Mouse (Mus musculus) adrenal gland, postnatal 14 days (tissue): ENCODE measurements around the gene Endou. TPM values are rescaled to one million over a fixed set of nuclear protein-coding genes. Genes with fewer than 3 reads are reported as not detected.
A peak's percentile ranks its signal among the peaks of the same experiment; 100 is the strongest.
"Not testable (repeated sequence)": the region's sequence is repeated elsewhere in the genome, so short reads cannot be mapped to it uniquely, and the experiment has no call there.

Experiments
- DNase-seq: peaks from one replicate; pipeline ENCODE4 v3.0.0; 2021; ENCODE audit warnings: mixed read lengths
- total RNA-seq: library from RNA; stranded (reverse); gene quantifications from 2 replicates; pipeline ENCODE4 v1.2.3, GENCODE M21; 2021

Endou gene
- total RNA-seq, 1 experiment from 2014 or later: 1.1 TPM

DNA sequence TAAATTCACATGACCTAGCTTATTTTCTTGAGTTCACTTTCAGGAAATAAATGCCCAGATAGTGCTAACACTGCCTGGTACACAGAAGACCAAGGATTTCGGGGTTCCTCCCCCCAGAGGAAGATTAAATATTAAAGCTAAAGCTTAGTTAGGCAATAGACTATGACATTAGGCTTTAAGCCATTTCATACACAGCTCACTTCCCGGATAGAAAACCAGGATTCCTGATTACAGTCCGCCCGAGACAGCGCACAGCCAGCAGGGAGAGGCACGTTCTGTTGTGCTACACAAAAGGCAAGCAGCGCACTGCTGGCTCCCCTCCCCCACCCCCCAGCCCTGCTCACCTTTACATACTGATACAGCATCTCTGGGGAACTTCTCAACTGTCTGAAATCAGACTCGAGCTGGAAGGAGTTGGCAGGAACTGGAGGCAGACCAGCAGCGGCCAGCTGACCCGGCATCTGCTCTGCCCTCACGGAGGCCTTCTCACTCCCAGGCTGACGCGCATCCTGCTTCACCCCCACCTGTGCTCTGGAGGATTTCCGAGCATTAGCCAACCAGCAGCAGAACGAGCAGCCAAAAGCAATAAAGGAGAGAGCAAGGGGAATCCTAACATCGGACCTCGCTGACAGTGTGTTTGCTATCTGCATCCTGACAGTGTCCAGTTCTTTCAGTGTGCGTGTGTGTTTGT lies 51.0 kb downstream of the Endou start:
- DNase-seq: no peak

DNA sequence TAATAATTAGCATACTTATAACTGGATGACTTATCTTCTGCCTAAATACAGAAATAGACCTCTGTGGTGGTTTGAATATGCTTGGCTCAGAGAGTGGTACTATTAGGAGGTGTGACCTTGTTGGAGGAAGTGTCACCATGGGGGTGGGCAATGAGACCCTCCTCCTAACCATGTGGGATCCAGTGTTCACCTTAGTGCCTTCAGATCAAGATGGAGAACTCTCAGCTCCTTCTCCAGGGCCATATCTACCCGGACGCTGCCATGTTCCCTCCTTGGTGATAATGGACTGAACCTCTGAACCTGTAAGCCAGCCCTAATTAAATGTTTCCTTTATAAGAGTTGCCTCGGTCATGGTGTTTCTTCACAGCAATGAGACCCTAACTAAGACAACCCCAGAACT lies 53.8 kb downstream of the Endou start:
- no peak for DNase-seq

DNA sequence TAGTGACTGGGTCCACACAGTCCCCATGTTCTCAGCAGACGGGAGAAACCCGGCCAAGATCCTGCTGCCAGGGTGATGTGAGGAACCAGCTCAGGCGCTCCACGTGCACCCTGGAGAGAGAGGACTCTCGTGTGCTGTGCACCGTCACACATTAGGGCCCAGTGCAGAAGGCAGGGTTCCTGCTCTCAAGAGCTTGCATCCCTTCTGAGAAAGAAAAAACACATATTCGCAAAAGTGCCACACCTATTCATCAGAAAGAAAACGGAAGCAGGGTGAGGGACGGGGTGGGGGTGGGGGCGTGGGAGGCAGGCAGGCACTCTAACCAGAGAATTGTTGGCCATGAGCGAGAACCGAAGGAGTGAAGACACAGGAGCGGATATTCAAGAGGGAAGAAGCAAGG lies 55.2 kb downstream of the Endou start:
- DNase-seq: no peak

DNA sequence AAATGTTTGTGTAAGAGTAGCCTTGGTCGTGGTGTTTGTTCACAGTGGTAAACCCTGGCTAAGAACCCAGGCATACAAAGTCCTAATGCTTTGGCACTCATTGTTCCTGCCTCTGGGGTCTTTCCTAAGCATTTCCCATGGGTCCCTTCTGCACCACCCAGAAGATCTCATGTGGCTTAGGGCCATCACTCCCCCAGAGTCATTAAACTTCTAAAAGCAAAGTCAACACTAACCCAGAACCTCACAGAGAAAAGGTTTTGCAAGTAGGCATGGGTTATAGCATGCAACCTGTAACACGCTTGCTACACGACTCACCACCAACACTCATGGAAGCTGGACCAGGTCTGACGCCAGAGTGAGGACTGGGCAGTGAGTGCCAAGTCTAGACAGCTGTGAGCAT lies 56.7 kb downstream of the Endou start:
- no peak for DNase-seq

DNA sequence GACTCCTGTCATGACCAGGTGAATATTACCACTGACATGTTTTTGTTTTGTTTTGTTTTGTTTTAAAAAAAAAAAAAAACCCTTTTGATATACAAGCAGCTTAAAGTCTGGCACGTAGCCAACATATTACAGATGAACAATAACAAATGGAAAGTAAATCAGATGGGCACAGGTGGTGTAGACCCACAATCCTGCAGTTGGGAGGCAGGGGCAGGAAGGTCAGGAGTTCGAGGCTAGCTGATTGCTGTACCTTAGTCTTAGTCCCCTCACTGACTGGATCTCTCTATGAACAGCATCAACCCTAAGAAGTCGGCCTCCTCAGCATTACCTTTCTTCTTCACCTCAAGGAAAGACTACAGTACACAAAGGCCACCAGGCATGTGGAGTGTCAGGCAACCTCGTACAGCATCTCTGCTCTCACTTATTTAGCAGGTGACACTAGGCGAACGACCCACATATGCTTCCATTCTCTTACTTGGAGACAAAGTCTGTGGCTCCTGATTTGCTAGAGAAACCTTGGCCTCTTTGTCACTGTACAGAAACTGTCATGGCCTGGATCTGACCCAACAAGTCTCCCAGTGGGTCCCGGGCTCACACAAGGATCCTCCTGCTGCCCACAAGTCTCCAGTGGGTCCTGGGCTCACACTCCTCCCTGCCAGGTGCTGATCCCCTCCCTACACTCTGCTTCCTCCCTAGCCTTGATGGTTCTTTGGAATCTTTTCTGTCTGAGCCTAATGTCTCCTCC lies 57.7 kb downstream of the Endou start:
- no peak for DNase-seq

DNA sequence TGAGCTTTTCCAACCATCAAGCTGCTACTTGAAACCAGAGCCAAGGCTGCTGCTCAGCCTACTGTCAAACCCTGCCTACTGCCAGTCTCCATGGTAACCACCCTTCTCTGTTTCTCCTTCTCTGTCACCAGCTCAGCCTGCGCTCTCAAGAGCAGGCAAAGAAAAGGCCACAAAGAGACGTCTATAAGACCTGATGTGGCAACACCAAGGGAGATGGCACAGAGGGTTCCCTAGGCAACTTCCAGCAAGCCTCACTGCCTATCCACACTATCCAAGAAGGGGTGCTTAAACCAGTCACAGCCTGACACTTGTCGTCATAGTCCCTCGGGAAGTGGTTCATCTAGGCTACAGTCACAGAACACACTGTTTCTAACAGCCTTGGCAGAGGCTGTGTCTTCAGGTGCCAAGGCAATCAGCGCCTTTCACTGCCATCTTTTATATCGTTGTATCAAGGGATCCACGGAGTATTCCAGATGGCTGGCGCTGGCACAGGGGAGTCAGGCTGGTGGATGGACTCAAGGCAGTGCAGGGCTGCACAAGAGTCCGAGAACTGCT lies 58.9 kb downstream of the Endou start:
- DNase-seq: peak; percentile 52

DNA sequence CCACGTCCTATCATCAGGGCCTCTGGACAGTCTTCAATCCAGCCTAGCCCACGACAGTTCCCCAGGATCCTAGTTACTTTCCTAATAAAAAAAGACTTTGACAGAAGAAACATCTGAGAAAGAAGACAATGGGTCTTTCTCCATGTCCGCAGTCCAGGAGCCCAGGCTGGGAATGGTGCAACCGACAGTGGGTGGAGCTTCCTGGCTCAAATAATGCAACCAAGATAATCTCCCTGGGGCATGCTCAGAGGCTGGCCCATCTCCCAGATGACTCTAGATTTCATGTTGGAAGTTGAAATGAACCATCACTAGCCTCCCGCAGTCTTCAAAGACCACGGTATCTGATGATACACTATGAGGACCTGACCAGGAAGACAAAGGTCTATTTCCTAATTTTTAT lies 60.6 kb downstream of the Endou start:
- DNase-seq: peak; percentile 41

DNA sequence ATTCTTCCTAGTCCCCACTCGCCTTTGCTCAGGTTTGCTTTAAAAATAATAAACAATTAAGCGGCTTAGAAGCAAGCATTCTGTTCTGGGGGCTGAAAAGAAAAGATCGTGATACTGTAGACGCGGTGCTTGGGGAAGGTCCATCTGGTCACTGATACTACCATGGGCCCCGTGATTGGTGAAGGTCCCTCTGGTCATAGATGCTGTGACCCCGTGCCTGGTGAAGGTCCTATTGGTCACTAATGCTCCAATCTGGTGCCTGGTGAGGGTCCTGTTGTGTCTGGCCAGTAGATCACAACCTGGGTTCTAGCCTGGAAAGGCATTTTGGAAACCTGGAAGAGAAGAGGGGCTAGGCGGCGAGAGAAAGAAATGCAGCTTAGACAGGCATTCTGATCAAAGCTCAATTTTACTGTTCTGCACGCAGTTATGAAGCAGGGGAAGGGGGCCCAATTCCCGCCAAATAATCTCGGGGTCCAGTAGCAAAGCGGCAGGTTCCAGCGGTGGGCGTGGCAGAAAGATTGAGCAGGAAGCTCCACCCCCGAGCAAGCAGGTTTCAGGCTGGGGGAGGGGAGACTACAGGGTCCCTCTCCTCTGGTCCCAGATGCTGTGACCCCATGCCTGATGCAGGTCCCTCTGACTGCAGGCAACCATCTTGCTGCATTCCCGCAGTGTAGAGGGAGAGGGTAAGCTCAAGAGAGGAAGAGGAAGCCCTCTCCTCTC lies 62.8 kb downstream of the Endou start:
- not testable (repeated sequence) for DNase-seq

DNA sequence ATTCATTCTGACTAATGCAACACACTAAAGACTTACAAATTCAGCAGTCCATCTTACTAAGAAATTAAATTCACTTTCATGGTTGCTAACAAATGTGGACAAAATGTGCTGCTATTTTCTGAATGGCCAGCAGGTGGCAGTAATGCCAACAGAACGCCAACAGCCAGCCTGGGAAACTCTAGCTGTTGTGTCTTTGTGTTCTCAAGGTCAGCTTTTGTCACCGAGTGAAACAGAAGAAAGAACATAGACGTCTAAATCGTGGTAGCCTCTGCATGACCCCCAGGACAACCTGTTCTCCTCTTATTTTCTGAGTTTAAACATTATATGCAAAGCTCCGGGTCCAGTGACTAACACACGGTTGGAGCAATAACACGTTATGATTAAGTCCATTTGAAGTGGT lies 63.7 kb downstream of the Endou start:
- peak; percentile 81 for DNase-seq

DNA sequence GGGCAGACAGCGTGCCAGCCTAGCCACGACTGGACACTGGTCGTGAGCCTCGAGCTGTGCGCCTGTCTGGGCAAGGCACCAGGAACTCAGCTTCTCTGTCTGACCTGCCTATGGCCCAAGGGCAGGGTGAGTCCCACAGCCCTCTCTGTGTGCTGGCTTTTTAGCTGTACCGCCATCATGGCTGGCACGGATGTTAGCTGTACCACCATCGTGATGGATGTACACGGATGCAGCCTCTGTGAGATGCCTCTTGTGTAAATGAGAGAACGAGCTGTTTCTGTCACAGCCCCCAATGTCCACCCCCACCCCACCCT lies 64.7 kb downstream of the Endou start:
- DNase-seq: no peak

DNA sequence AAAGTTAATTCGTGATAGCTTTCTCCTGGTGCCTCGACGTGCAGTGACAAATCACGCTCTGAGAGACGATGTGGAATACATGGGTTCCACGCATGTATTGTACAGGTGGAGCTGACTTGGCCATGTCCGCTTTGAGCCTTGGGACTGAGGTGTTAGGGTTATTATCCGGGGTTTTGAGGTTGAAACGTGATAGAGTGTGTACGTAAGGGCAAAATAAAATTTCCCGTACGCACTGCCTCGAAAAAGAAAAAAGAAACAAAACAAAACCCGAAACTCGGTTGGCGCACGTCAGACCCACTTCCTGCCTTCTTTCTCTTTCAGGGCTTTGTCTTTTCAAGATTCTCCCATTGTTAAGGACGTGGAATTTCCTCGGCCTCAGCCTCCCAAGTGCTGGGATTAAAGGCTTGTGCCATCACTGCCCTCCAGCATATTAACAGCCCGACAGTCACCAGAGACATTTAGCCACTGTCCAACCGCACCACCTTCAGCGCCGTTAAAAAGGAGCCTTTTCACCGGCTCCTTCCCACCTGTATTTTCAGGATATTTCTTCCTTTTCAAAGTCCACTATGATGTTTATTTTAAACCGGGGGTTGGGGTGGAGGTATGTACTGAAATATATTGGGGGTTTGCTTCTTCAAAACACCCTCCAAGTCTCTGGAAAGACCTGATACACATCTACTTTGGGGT lies 65.2 kb downstream of the Endou start:
- DNase-seq: no peak

DNA sequence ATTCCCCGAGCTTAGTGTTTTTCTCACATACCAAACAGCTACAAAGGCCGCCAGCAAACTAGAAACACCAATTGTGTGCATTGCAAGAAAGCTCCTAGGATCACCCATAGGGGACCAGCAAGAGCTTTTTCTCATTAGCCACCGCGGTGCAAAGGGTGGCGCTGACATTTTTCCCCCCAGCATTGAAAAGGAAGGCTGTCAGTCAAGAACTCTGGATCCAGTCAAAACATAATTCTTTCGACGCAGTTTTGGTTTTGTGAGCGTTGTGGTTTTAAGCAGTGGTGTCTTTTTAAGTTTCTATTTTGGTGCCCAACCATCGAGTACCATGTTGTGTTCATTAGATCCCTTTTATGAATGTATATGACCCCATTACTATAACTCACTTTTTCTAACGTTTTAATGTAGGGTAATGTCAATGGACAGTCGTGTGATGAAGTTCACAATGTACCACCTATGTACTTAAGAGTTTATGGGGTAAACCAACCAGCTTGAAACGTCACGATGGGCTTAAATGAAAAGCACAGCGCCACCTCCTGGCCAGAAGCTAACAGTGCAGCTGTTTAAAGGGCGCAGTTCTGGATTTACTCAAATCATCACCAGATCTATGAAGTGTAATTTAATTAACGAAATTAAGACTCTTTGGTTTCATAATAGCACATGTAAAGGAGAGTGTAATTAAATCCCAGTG lies 66.0 kb downstream of the Endou start:
- no peak for DNase-seq

DNA sequence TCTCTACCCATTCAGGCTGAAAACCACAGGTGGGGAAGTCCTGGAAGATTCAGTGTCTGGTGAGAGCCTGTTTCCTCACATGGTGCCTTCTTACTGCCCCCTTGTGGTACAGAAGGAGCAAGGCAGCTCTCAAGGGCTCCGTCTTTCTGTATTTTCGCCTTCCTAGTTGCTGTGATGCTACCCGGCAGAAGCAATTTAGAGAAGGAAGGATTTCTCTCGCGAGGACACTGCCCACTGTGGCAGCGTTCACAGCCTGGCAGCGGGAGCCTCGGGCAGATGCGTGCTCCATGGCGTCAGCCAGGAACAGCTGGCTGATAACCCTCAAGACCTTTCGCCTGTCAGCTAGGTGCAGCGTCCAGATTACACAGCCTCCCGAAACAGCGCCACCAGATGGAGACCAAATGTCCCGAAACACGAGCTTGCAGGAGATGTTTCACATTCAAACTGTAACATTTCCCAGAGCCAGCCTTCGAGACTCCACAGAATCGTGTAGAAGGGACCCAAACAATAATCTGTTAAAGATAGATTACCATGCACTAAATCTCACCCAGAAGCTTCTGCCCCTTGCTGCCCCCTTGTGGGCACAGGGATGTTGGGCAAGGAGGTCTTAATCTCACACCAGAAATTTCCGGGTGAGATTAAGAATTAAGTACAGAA lies 67.3 kb downstream of the Endou start:
- DNase-seq: peak; percentile 82

Other genes with a start within 250 kb of the Endou start
- 14.6 and 19.3 TPM in 2 replicates for gene Rpap3, start 25.5 kb downstream of the Endou start, total RNA-seq
- 22.2 and 24.9 TPM in 2 replicates for gene Rapgef3, start 36.6 kb upstream of the Endou start, total RNA-seq
- 68.8 and 76.9 TPM in 2 replicates for gene Slc48a1, start 47.2 kb upstream of the Endou start, total RNA-seq
- 60.1 and 75.8 TPM in 2 replicates for gene Hdac7, start 113.2 kb upstream of the Endou start, total RNA-seq
- 6.6 and 7.0 TPM in 2 replicates for gene Vdr, start 179.3 kb upstream of the Endou start, total RNA-seq
- gene Tmem106c, start 232.9 kb upstream of the Endou start, total RNA-seq: 39.4 and 40.9 TPM in 2 replicates